Mouse (Mus musculus) cortical plate, adult 2 months (tissue): Measurements from ENCODE around the gene Spc24.

Experiments used
- CTCF ChIP-seq: fragments of 200-500 bp; IDR thresholded peaks from 2 replicates; pipeline ENCODE4 v1.5.1; 2011; ENCODE audit warnings: mild to moderate bottlenecking, control low read depth, low read length; ENCODE audit not compliant: insufficient read depth; ENCODE audit errors: extremely low read depth
- POLR2A ChIP-seq: fragments of 200-500 bp; IDR thresholded peaks from 2 replicates; pipeline ENCODE4 v1.6.1; 2011; ENCODE audit warnings: mild to moderate bottlenecking, low read length, control low read depth; ENCODE audit not compliant: insufficient read depth; ENCODE audit errors: extremely low read depth

DNA sequence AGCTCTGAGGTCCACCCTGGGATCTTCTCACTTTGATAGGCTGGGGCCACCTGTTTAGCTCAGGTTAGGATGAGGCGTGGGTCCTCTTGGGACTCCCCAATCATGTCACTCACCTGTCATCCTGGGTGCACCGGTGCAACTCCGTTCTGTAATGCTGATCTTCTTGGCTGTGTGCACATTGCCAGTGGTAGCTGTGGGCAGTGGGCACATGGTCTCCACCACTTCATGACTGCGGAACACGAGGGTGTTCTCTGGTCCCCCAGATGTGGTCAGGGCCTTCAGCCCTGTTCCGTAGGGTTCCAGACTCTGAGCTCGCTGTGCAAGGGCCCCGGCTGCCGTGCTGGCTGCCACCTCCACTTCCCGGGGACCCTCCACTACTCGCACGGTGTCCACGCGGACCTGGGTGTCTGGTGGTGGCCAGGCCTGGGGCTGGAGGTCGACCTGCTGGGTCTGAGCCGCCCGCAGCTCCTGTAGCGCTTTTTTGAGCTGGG is 34.3 kb upstream of the Spc24 start:
- no peak for TF ChIP-seq CTCF
- TF ChIP-seq POLR2A: no peak
